Mouse (Mus musculus) limb, embryonic 13.5 days (tissue): ENCODE measurements around the gene Vcpkmt. TPM values are rescaled to one million over a fixed set of nuclear protein-coding genes. Genes with fewer than 3 reads are reported as not detected.
"Not testable (repeated sequence)": the region's sequence is repeated elsewhere in the genome, so short reads cannot be mapped to it uniquely, and the experiment has no call there.

ENCODE experiments used
- ATAC-seq: fragments of 200-750 bp; cut with Nextera tagmentation; 2 replicates; pipeline ENCODE4 v1.8.0; 2017; ENCODE audit warnings: low read depth, moderate number of reproducible peaks, moderate TSS enrichment; ENCODE audit not compliant: low FRiP score
- H3K27ac ChIP-seq: fragments of 300-500 bp; sonication (generic); 2 replicates; pipeline ENCODE4 v1.5.1; 2015; ENCODE audit warnings: inconsistent platforms, mild to moderate bottlenecking, moderate library complexity
- H3K27me3 ChIP-seq: fragments of 300-500 bp; sonication (generic); 2 replicates; pipeline ENCODE4 v1.6.1; 2015; ENCODE audit warnings: mild to moderate bottlenecking, inconsistent platforms
- H3K36me3 ChIP-seq: fragments of 300-500 bp; sonication (generic); 2 replicates; pipeline ENCODE4 v1.6.1; 2015; ENCODE audit warnings: inconsistent platforms, mild to moderate bottlenecking, moderate library complexity
- H3K4me1 ChIP-seq: fragments of 300-500 bp; sonication (generic); 2 replicates; pipeline ENCODE4 v1.6.1; 2015; ENCODE audit warnings: inconsistent platforms
- H3K4me2 ChIP-seq: fragments of 300-500 bp; sonication (generic); replicated peaks from 2 replicates; pipeline ENCODE4 v1.6.1; 2015; ENCODE audit warnings: inconsistent platforms, mild to moderate bottlenecking, moderate library complexity
- H3K4me3 ChIP-seq: fragments of 300-500 bp; sonication (generic); 2 replicates; pipeline ENCODE4 v1.5.1; 2015; ENCODE audit warnings: moderate library complexity, mild to moderate bottlenecking, inconsistent platforms
- H3K9ac ChIP-seq: fragments of 300-500 bp; sonication (generic); 2 replicates; pipeline ENCODE4 v1.6.1; 2015; ENCODE audit warnings: mild to moderate bottlenecking, inconsistent platforms
- H3K9me3 ChIP-seq: fragments of 300-500 bp; sonication (generic); 2 replicates; pipeline ENCODE4 v1.6.1; 2016; ENCODE audit warnings: inconsistent platforms
- WGBS: fragments of 180-500 bp; shearing (Covaris S2); methylation state at CpG from one replicate; pipeline ENCODE4 v1.1.7; 2015; 5-methylcytosine and 5-hydroxymethylcytosine counted together
- polyA plus RNA-seq: library from polyadenylated mRNA; unstranded; fragments of >200 nt; fragmentation: Nextera tagmentation; extraction: Ambion mirVana; gene quantifications from 2 replicates; pipeline ENCODE4 v1.2.1, GENCODE M21; 2015

The Vcpkmt gene
- polyA plus RNA-seq: 32.1 and 34.0 TPM in 2 replicates

GRCm38 (mm10) chr12:69582613-69583269 lies at the start of gene Vcpkmt:
Gene Vcpkmt (minus strand): TSS chr12:69583028.
- peak within 1 kb of the TSS; percentile 90 for H3K9ac ChIP-seq
- peak; percentile 97 for ATAC-seq
- H3K27me3 ChIP-seq: no peaks in the 10 kb centered on the region
- peaks cover 53% of the 10 kb centered on the region for H3K36me3 ChIP-seq
- H3K4me1 ChIP-seq: peaks cover 13% of the 10 kb centered on the region
- peak within 1 kb of the TSS; percentile 72; the same call in 1 of the 2 replicates for H3K27ac ChIP-seq
- WGBS: under 1% methylated on average over 56 of the region's 56 CpGs
- no peaks in the 10 kb centered on the region for H3K9me3 ChIP-seq
- H3K4me2 ChIP-seq: peak within 1 kb of the TSS; percentile 76
- H3K4me3 ChIP-seq: peak within 1 kb of the TSS; percentile 83

DNA sequence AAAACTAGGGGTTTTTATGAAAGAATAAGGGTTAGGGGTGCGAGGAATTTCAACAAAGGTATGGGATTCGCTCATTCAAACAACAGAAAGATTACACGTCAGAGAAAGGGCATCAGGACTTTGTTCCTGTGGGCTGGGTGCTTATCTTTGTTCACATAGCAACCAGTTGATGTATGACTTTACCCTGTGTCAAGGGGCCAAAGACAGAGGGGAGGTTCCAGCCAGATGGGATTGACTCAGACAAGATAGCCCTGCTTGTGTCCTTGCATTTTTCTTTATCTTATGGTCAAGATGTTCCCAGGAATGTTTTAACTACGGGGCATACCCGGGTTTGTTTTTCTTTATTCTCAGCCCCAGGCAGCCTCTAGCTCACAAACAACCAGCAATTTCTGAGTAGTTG lies 35.8 kb upstream of the Vcpkmt start:
- not testable (repeated sequence) for H3K9me3 ChIP-seq, H3K4me3 ChIP-seq, H3K9ac ChIP-seq, H3K4me2 ChIP-seq, H3K4me1 ChIP-seq, H3K27ac ChIP-seq, H3K27me3 ChIP-seq, ATAC-seq
- H3K36me3 ChIP-seq: peaks cover 49% of the 10 kb centered on the region
- 93% methylated on average over 5 of the region's 5 CpGs for WGBS

DNA sequence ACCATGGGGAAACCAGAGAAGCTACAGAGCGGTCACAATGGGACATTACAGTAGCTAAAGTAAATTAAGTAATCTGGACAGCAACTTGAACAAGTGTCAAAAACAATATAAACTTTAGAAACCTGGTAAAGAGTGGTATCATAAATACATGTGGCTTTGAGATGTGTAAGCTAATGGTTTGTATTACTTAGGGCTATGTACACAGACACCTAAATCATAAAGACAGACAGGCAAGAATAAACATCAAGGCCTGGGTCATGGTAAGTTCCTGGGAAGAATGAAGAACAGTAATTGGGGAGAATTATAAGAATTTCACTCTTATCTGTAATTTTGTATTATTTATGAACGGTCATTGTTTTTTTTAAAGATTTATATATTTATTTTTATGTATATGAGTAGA lies 21.5 kb upstream of the Vcpkmt start:
- no peaks in the 10 kb centered on the region for H3K4me1 ChIP-seq
- peaks cover 43% of the 10 kb centered on the region for H3K36me3 ChIP-seq

DNA sequence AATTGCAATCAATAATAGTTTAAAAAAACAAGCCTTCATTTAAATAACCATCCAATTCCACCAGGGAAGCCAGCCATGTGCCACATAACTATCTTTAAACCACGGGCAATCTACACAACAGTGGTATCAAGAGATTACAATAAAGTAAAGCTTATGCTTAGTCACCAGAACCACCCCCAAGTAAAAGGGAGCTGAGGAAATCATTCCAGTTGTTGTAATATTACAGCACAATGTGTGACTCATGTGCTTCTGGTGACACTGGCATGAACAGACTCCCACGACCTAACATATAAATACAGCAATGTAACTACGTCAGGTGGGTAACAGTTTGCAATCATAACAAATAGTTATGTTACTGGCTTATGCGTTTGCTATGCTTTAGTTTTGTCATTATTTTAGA lies 14.6 kb upstream of the Vcpkmt start:
- no peak overlapping the region for H3K9ac ChIP-seq
- H3K9me3 ChIP-seq: no peaks in the 10 kb centered on the region
- no peak overlapping the region for H3K4me2 ChIP-seq
- no peak for ATAC-seq
- H3K4me3 ChIP-seq: no peak overlapping the region
- H3K27me3 ChIP-seq: no peaks in the 10 kb centered on the region
- H3K36me3 ChIP-seq: peaks cover 37% of the 10 kb centered on the region
- no peaks in the 10 kb centered on the region for H3K4me1 ChIP-seq
- H3K27ac ChIP-seq: no peak overlapping the region
- WGBS: 91% methylated on average over 4 of the region's 4 CpGs

More for the DNA sequence above, 21.5 kb upstream of the Vcpkmt start:
- no peaks in the 10 kb centered on the region for H3K9me3 ChIP-seq
- no peak overlapping the region for H3K9ac ChIP-seq
- H3K4me2 ChIP-seq: no peak overlapping the region
- no peak overlapping the region for H3K4me3 ChIP-seq
- 100% methylated on average over 2 of the region's 2 CpGs for WGBS
- no peak overlapping the region for H3K27ac ChIP-seq
- H3K27me3 ChIP-seq: no peaks in the 10 kb centered on the region
- ATAC-seq: no peak

DNA sequence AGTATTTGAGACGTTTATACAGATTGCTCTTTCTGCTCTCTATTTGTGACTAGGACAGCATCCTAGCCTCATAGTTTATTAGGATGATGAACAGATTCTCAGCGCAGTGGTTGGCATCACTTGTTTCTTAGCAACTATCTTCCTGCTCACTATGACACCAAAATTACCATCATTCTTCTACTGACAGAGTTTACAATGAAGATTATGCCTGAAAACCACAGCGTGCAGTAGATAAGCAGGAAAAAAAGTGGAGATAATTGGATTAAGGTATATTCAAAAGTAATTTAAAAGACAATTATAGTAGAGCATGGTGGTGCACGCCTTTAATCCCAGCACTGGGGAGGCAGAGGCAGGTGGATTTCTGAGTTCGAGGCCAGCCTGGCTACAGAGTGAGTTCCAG lies 10.3 kb upstream of the Vcpkmt start:
- ATAC-seq: no peak
- Histone ChIP-seq H3K9ac (no peak overlapping the region), H3K9me3 (no peaks in the 10 kb centered on the region), H3K4me1 (no peaks in the 10 kb centered on the region), H3K27ac (no peak overlapping the region), H3K4me2 (no peak overlapping the region), H3K36me3 (peaks cover 60% of the 10 kb centered on the region), H3K27me3 (no peaks in the 10 kb centered on the region), H3K4me3 (no peak overlapping the region)
- 92% methylated on average over 5 of the region's 5 CpGs for WGBS

DNA sequence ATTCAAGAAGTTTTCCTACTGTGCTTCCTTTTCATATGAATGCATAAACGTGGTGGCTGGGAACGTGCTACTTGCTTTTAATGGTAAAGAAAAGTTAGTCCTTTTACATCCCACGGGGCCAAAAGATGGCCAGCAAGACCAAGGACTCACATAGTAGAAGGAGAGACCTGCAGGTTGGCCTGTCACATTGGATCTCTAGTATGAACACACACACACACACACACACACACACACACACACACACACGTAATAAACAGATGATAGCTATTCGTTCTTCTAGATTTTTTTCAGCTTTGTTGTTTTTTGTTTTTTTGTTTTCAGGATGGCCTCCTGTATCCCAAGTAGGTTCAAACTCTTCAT lies 422 bp upstream of the Vcpkmt start:
- H3K27ac ChIP-seq: peak overlapping the region; percentile 22; the same call in 1 of the 2 replicates
- 48% methylated on average over 5 of the region's 5 CpGs for WGBS
- peak overlapping the region; percentile 90 for H3K9ac ChIP-seq
- H3K27me3 ChIP-seq: no peaks in the 10 kb centered on the region
- no peaks in the 10 kb centered on the region for H3K9me3 ChIP-seq
- H3K4me2 ChIP-seq: peak overlapping the region; percentile 76
- H3K36me3 ChIP-seq: peaks cover 53% of the 10 kb centered on the region
- H3K4me1 ChIP-seq: peaks cover 13% of the 10 kb centered on the region
- ATAC-seq: peak; percentile 16; the same call in 1 of the 2 replicates
- H3K4me3 ChIP-seq: peak overlapping the region; percentile 83

DNA sequence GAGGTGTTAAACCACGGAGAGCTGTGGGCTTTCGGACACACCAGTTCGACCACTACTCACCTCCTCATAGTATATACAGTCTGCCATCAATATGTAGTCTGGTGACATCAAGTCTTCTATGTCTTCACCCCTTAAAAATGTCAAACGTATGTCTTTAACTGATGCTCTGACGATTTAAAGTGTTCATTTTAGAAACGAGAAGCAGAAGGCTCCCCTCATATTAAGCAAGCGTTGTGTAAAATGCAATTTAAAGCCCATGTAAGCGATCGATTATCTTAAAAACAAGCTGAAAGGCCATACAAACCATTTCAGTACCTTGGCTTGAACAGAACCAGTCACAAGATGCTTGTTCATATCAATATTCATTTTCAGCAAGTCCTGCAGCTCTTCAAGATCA lies 614 bp downstream of the Vcpkmt start:
- no peaks in the 10 kb centered on the region for H3K9me3 ChIP-seq
- peak overlapping the region; percentile 72; the same call in 1 of the 2 replicates for H3K27ac ChIP-seq
- H3K4me3 ChIP-seq: peak overlapping the region; percentile 83
- H3K27me3 ChIP-seq: no peaks in the 10 kb centered on the region
- peaks cover 55% of the 10 kb centered on the region for H3K36me3 ChIP-seq
- H3K4me2 ChIP-seq: peak overlapping the region; percentile 76
- H3K9ac ChIP-seq: peak overlapping the region; percentile 90
- WGBS: 20% methylated on average over 9 of the region's 9 CpGs
- ATAC-seq: no peak
- H3K4me1 ChIP-seq: peaks cover 13% of the 10 kb centered on the region

DNA sequence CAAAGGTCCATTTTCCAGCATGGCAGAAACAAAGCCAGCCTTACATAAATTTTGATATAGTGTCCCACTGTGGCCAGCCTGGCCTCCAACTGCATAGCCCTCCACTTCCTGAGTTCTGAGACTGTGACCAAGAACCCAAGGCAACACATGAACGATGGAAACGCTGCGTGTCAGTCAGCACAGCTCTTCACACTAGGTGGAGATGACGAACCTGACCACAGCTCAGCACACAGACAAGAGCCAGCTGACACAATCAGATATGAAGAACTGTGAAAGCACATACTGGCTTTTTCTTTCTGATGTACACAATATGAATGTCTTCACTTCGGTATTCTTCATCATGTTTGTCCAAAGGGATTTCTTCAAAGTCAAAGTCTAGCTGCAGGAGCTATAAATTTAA lies 3.2 kb downstream of the Vcpkmt start:
- Histone ChIP-seq H3K4me1 (peaks cover 13% of the 10 kb centered on the region), H3K9ac (no peak overlapping the region), H3K9me3 (no peaks in the 10 kb centered on the region), H3K27me3 (no peaks in the 10 kb centered on the region), H3K4me3 (no peak overlapping the region), H3K27ac (no peak overlapping the region), H3K4me2 (no peak overlapping the region), H3K36me3 (peaks cover 46% of the 10 kb centered on the region)
- ATAC-seq: no peak
- WGBS: 92% methylated on average over 5 of the region's 5 CpGs

DNA sequence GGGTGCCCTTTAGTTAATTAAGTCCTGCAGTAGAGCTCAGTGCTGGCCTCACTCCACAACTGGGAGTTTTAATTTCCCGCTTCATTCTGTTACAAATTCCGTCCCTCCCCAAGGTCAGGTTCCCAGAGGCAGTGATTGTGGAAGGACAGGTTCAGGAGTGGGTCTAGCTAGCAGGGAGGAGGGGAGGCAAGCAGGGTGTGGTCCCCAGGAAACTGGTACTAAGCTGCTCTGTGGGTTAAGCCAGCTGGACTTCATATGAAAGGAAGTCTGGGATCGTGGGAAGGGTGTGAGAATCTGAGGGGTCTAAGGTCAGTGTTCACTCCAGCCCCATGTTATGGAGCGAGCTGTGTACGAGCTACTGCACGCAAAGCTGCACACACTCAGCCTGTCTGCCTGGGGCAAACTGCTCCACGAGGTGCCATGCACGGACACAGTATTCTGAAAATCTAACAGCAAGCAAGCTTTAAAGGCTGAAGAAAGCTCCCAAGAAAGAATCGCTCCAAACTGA lies 6.7 kb downstream of the Vcpkmt start:
- Histone ChIP-seq H3K4me2 (no peak overlapping the region), H3K4me3 (no peak overlapping the region), H3K27me3 (no peaks in the 10 kb centered on the region), H3K9ac (no peak overlapping the region), H3K9me3 (no peaks in the 10 kb centered on the region), H3K36me3 (peaks cover 42% of the 10 kb centered on the region), H3K4me1 (peaks cover 15% of the 10 kb centered on the region), H3K27ac (no peak overlapping the region)
- WGBS: 77% methylated on average over 9 of the region's 9 CpGs
- no peak for ATAC-seq

DNA sequence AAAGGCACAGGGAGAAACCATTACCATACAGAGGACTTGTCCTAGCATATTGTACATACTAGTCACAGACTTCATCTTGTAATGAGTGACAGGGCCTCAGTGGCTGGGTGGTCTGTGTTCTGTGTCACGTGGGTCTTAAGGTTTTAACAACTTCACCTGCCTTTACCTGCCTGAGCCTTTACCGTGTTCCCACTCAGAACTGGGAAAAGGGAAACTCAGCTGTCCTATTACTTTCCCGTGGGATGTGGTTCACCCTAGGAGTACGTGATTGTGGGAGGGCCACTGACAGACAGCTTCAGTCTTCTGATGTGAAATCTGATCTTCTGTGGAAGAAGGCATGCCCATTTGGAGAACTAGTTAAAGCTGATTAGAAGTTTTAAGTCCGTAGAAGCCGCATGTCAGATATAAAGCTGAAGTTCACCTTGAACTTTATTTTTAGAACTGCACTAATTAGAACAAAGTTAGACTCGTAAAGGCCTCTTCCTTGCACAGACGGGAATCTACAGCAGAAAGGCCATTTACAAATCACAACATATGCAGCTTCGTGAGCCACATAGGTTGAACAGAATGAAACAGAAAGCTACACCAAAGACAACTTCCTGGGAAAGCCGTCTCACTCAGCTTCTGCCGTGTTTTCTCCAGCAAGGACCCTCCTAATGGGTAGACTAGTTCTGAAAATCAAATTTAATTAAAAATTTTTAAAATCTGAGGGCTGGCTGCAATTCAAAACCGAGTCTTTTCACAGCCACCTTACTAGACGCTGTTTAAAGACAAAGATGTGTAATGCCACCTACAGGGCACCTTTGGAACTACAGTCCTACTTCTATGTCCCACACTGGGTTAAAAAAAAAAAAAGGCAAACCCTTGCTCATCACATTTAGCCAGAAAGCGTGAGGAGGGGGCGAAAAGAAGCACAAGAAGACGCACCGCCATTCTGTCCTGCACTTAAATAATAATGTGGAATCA lies 8.6 kb downstream of the Vcpkmt start:
- Histone ChIP-seq H3K4me1 (peaks cover 10% of the 10 kb centered on the region), H3K4me3 (peak overlapping the region; percentile 34), H3K9me3 (no peaks in the 10 kb centered on the region), H3K36me3 (peaks cover 32% of the 10 kb centered on the region), H3K27ac (peak overlapping the region; percentile 61; the same call in 1 of the 2 replicates), H3K27me3 (no peaks in the 10 kb centered on the region), H3K9ac (0 out of 2 replicates have a peak overlapping the region, but pooled peaks have one; percentile 48), H3K4me2 (peak overlapping the region; percentile 57)
- 17% methylated on average over 17 of the region's 17 CpGs for WGBS
- ATAC-seq: peak; percentile 81; the same call in 1 of the 2 replicates

DNA sequence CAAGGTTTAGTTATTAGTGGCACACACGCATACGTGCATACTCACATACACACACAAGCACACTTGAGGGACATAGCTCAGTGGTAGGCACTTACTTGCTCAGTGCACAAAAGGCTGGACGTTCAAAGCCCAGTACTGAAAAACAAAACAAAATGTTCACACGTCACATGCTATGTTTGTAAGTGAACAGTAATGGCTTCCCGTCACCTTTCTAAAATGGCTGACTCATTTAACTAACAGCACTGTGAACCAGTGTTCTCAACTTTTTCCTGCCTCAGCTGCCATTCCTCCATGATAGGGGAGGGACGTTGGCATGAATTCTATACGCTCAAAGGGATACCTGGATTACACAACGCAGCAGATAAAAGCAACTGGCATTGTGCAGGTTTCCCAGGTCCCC lies 9.6 kb downstream of the Vcpkmt start:
- H3K27me3 ChIP-seq: no peaks in the 10 kb centered on the region
- no peak overlapping the region for H3K27ac ChIP-seq
- no peak for ATAC-seq
- no peak overlapping the region for H3K4me3 ChIP-seq
- no peak overlapping the region for H3K9ac ChIP-seq
- H3K4me2 ChIP-seq: no peak overlapping the region
- H3K36me3 ChIP-seq: peaks cover 22% of the 10 kb centered on the region
- 93% methylated on average over 8 of the region's 8 CpGs for WGBS
- no peaks in the 10 kb centered on the region for H3K9me3 ChIP-seq
- peaks cover 10% of the 10 kb centered on the region for H3K4me1 ChIP-seq

- WGBS: 94% methylated on average over 3 of the region's 3 CpGs
- H3K27ac ChIP-seq: no peak overlapping the region
- H3K4me1 ChIP-seq: peaks cover 10% of the 10 kb centered on the region
- H3K36me3 ChIP-seq: no peaks in the 10 kb centered on the region
- no peaks in the 10 kb centered on the region for H3K9me3 ChIP-seq
- H3K27me3 ChIP-seq: no peaks in the 10 kb centered on the region
- H3K4me3 ChIP-seq: no peak overlapping the region
- H3K4me2 ChIP-seq: no peak overlapping the region
- H3K9ac ChIP-seq: no peak overlapping the region
- ATAC-seq: no peak
Observed at GRCm38 (mm10) chr12:69569926-69570325, 12.9 kb downstream of the Vcpkmt start.
